Mouse (Mus musculus) monocyte, adult 2 months (primary cell): ENCODE data around the gene Ifnar2.

Experiments
- DNase-seq, 2 experiments: peaks; one replicate each; pipeline ENCODE4 v3.0.0; 2022; ENCODE audit warnings: low spot score in 2 of 2, low read depth in 1 of 2

Ifnar2 gene

DNA sequence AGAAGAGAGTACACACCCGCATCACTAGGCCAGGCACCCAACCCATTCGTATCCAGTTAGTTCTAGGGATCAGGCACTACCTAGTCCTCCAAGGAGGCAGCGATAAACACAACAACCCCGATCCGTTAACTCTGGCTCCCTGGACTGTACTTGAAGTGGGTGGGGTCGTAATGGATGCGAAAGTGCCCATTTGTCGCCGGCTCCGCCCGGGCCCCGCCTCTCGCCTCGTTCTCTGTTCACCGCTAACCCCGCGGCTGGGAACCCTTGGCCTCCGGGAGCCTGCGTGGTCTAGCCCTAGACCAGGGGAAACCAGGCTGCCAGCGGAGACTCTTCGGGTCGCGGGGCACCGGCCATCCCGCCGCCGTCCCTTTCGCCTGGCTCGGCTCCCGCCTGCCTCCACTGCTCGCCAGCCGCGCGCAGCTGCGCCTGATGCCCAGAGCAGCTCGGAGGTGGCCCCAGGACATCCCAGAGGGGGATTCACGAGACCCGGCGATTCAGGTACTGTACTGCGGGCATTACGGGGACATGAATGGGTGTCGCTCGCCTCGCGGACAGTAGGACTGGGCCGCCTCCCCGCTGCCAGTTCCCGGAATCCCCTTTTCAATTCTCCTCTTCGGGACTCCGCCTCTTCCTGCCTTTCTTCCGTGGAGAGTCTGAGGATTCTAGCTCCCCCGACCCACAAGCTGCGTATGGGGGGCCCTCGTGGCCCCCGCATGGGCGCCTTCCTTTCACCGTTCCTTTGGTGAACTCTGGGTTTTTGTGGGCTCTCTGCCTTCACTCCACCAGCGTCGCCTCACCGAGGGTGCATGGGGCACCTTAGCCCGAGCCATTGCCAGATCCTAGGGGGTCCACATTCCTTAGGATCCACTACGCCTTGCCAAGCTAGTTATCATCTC lies at the start of gene Ifnar2:
Gene Ifnar2, plus strand, starts transcription at position 207 of the 896 bp plus-strand sequence.
- peak in 1 of 2 experiments; percentile 69 for DNase-seq

DNA sequence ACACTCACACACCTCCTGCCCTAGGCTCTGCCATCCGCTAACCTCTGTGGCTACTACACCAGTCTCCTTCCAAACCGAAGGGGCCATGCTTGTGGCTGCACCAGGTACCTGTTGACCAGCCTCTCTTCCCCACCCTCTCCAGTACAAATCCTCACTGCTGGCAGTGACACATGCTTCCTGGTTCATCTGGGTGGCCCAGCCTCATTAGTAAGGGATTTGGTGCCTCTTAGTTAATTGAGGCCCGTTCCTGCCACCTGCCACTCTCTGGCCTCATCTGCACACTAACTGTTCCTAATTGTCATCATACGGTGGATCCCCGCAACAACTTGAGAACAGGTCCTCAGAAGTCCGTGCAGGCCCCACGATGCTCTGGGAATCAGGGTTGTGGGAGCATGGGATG lies 45.0 kb upstream of the Ifnar2 start:
- no peak for DNase-seq

DNA sequence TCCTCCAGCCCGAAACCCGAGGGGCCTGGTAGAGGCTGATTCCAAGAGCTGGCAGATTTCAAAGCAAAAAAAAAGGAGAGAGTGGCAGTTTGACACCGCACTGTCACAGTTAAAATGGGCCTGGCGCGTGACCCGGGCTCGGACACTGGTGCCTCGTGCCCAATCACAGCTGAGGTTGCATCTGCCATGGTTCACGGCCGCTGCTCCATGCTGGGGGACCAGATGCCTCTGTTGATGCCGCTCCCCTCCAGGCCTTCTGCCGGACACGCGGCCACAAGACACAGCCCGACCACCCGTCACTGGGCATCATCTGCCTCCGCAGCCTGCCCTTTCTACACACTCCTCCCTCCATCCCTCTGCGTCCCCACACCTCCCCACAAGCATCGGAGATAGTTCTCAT lies 43.7 kb upstream of the Ifnar2 start:
- DNase-seq, result no peak

DNA sequence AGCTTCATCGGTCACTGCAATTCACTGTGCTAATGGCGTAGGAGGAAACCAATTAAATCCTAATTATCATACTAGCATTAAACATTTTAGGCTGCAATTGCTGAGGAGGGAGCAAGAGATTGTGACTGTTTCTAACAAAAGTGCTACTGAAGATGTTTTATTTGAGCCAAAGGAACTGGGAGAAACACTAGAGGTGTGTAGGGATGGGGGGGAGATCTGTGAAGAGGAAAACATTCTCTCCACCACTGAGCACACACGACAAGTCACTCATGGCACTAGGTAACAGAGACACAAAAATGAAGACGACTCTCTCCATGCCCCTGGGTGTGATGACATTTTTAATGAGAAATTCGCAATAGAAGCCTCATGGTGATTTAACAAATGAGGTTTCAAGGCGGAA lies 42.1 kb upstream of the Ifnar2 start:
- no peak for DNase-seq

DNA sequence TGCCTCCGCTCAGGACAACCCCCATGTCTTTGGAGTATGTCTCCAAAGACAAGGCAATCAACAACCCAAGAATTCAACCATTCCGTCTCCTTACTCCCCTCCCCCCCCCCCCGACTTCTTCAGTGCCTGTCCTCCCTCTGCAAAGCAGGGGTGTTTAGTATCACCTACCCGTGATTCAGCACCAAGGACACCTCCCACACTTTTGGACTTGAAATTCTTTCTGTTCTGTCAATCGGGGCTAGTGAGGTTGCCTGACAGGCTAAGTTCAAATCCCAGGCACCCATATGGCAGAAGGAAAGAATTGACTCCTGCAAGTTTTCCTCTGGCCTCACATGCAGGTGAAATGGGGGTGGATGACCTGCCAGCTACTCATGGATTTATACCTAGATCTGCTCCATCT lies 41.4 kb upstream of the Ifnar2 start:
- no peak for DNase-seq

DNA sequence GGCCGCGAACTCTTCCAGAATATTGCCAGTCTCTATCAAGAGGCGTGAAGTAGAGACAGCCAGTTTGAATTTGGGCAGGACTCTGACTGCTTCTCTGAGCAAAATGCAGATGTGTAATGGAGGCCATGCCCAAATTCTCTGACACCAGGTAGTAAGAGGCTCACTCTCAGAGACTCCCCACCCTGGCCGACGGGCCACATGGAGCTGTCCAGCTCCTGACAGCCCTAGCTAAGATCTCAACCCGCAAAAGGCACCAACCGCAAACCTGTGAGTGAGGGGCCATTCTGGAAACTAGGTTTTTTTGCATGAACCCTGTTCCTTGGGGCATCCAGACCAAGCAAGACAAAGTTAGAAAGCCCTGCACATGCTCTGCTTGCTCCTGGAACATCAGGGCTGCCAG lies 39.7 kb upstream of the Ifnar2 start:
- no peak for DNase-seq

DNA sequence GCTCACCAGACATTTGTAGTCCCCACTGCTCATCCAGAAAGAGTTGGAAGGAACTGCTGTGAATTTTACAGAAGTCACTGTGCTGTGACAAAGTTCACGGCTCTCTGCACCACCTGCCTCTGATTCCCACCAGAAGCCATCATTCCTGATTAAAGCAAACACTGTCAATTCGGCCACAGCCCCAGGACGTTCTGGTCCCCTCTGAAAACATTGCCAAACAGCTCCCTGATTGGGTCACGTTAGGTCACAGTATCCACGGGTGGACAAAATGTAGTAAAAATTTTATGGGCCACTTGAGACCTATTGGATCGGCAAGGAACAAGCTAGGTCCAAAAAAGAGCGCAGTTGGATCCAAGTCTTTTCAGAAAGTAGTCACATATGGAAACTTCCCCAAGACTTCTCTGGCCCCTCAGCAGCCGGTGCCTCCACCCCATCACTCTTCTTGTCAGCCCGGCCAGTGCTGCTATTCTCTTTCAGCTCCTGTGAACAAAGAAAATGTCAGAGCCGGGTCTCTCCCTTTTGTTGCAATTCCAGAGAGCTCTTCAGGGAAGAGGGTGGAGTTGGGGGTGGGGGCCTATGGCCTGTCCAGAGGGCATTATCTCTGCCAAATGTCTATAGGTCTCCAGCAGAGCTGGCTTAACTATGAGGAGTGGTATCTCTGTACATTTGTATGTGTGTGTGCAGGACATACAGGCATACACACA lies 38.2 kb upstream of the Ifnar2 start:
- no peak for DNase-seq

DNA sequence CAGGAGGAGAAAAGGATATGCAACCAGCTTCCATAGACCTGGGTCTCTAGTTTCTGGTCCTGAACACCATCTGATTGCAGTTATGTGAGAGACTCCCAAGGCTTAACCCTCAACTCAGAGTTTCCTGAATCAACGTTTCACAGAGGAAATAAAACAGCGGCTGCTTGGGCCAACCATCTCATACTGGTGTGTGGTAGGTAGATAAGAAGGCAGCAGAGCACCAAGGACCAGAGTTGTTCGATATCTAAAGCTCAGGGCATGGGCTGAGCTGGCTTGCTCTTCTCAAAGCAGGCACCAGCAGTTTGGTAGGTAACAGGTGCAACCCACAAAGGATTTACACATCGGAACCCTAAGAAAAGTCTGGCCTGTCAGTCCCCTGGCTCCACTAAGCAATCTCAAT lies 35.8 kb upstream of the Ifnar2 start:
- DNase-seq, result no peak

DNA sequence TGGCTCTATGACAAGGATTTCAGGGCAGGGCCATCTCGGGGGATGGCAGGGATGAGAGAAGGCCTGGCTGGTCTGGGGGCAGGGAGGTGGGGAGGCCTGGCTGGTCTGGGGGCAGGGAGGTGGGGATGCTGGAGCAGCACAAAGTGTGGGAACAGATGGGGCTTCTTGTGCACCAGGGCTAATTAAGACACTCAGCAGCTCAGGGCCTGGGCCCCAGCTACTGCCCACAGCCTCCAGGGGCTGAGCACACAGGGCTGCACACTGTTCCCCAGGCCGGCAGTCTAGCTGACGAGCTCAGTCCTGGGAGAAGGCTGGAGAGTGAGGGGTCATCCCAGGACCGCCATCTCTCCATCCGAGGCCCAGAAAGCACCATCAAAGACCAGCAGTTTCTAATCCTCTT lies 35.1 kb upstream of the Ifnar2 start:
- no peak for DNase-seq

DNA sequence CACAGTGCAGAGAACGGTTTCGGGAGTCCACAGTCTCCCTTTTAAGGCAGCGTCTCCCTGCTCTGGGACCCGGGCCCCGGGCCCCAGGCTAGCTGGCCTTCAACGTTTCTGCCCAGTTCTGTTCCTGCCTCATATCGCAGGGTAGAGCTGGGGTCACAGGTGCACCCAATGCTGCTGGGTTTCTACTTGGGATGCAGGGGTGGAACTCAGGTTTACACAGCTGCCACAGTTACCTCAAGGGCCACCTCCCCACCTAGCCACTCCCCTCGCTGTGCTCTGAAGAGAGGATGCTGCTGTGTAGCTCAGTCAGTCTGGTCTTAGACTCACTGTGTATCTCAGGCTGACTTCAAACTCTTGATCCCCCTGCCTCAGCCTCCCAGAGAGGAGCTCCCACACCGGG lies 26.1 kb upstream of the Ifnar2 start:
- no peak for DNase-seq

DNA sequence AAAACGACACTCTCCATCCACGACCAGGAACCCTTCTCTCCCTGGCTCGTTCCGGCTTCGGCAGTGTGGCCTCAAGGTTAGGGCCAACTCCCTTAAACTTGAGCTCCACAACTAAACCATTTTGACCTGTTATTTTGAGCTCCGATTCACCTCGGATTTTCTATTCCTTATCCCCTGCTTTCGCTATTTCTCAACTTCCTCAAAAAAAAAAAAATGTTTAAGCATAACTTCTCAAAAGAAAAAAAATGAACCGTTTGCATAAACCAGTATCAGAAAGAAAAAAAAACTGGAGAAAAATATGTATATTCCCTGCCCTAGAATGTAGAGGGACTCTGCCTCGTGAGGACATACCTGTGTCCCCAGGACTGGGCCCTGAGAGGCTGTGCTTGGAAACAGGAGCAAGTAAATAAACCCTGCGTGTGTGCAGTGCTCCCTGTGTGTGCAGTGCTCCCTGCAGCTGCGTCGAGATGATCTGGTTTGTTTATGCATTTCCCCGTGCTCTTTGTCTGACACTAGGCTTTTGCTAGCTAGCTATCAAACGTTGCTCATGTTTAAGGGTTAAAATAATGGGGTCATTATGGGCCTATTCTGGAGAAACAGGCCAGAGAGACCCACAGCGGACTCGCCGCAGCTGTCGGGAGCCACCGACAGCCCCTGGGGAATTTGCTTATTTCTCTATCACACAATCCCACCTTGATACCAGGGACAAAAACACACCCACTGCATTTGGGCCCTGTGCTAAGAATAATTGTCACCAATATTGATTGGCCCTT lies 24.9 kb upstream of the Ifnar2 start:
- no peak for DNase-seq

DNA sequence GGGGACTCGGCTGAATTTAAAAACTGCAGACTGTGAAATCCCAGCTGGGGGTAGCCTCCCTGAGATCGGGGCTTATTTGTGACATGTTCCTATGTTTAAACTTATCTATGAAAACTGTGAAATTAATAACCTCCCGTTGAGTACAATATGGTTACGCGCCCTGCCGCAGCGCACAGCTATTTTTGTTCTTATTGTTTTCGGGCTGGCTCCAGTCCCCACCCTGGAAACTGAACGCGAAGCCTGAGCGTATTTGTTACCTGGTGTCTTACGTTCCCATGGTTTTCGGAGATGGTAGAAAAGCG lies 24.4 kb upstream of the Ifnar2 start:
- no peak for DNase-seq

DNA sequence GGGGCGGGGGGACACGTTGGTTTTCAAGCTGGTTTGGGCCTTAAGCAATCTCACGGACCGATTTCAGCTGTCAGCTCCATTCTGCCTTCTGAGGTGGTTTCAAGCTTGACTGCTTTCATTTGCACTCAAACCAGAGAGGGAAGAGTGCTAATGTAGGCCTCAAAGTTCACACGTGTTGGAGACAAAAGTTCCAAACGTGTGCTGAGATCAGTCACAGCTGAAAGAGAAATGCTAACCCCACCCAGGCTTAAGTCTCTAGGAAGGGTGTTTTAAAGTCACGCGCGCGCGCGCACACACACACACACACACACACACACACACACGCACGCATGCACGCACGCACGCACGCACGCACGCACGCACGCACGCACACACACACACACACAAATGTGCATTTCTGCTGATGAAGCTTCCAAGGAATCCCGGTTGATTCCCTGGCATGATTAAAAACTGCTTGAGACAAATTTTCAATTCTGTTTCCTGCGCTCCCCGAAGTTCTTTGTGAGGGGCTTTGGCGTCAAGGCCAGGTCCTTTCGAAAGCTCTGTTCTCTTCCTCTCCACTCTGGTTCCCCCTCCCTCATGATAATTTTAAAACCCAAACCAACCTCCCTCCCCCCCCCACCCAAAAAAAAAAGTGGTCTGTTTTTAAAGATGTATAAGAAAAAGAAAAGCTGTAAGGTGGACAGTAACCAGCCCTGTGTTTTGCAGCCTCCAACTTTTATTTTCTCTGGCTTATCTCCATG lies 23.8 kb upstream of the Ifnar2 start:
- no peak for DNase-seq

DNA sequence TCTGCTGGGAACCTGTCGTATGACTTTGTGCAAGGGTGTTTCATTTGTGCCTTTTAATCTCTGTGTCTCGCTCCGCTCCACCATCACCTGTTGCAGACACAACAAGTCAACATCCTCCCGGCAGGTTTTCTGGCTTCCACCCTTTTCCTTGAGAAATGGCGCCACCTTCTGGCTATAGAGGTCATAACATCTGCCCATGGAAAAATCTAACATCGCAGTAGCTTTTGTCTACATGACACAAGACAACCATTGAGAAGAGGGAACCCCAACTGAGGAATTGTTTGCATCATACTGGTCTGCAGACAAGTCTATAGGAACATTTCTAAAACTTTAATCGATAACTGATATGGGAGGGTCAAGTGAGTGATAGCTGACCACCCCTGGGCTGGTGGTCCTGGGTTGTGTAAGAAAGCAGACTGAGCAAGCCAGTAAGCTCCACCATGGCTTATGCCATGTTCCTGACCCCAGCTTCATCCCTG lies 20.5 kb upstream of the Ifnar2 start:
- peak in 1 of 2 experiments; percentile 58 for DNase-seq

DNA sequence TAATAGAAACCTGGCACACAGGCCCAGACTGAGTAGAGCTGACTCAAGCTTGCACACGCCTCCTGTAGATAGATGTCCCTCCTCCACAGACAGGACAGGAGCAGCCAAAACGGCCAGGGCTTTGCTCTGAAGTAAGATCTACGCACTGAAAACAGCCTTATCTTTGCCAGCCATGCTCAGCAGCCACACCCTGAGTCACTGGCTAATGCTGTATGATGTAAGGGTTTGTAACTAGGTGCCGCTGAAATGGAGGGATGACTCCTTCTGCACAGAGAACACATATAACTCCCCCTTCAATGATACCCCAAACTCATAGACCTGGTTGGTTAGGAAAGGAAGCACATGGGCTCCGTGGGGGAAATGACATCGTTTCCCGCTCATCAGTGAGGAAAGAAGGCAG lies 19.8 kb upstream of the Ifnar2 start:
- no peak for DNase-seq

DNA sequence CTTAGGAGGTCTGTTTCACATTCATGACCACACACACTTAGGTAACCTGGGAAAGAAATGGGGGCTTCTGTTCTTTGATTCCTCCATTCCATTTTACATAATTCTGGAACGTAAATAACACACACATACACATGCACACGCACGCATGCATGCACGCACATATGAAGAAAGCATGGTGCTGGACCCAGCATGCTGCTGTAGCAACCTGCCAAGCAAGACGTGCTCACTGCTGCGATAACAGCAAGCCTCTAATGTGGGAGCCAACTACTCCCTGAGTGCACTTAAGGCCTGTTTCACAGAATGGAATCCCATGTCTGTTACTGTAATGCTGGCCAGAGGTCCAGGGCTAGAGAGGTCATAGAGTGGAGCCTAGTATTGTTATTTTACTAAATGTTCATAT lies 19.4 kb upstream of the Ifnar2 start:
- DNase-seq, result no peak

DNA sequence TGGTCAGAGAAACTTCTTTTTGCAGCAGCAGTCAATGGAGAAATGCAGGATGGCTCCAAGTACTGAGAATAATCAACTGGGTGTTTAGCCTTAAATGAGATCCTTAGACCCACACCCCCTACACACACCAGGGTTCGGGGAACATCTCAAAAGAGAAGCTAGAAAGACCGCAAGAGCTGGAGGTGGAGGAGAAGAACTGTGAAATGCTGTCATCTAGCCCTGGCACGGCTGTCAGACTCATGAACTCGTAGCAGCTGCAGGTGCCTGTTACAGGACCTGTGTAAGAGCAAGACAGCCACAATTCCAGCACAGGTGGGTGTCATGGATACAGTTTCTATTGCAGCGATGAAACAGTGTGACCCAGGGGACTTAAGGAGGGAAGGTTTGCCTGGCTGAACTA lies 18.9 kb upstream of the Ifnar2 start:
- DNase-seq, result no peak

DNA sequence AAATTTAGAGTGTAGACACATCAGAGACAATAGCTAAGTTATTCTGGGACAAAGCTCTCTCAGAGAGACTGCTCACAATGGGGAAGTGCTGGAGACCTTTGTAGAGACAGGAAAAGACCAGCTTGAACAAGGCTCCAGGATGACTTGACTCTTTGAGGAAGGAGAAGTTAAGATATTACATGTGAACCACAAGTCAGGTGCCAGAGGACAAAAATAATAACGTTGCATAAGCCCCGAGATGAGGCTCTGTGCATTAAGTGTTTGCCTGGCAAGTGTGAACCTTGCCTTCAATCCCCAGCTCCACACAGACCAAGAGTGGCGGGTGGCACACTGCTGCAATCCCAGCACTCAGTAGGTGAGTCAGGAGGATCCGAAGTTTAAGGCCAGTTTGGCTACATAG lies 18.0 kb upstream of the Ifnar2 start:
- DNase-seq, result peak; percentile 71 to 73

DNA sequence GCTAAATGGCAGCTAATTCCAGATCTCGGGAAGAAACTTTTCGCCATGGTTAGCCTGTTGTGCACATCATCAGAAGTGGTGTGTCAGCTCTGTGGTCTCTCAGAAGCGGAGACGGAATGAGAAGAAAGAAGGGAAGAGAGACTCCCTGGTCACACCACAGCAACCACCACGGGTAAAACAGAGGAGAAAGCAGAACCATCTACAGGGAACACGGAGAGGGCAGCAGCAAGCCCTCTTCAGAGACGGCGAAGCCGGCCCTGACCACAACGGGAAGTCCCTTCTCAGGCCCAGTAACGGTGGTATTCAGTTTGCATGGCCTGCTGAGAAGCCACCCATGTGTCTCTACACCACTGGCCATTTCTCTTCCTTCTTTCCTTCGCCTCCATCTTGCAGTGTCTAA lies 17.4 kb upstream of the Ifnar2 start:
- peak; percentile 85 to 90 for DNase-seq

DNA sequence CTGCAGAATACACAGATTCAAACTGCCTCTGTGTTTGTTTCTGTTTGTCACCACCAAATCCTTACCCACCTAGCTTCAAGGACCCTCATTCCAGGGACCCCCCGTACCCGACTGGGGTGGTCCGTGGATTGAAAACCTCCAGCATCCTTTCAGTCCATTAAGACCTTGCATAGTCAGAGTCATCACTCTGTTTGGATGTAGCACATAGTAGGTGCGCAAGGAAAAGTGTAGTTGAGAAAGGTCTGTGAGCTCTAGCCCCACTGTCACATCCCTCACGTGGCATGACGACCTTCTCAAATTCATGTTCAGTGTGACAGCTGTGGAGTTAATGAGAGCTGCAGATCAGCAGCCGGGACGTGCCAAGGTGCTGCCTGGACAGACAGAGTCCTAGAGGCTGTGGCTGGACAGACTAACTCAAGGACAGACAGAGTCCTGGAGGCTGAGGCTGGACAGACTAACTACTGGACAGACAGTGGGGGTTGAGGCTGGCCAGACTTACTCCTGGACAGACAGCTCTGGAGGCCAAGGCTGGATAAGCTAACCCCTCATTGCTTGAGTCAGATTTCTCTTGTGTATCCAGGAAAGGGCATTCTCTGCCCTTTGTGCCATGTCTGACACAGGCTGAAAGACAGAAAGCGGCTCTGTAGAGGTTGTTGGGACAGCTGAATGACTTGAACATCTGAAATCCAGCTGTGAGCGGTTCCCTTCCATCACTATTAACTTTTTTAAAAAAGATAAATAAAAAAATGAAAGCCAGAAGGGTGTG lies 15.6 kb upstream of the Ifnar2 start:
- no peak for DNase-seq
